Mouse (Mus musculus) neural tube, embryonic 14.5 days (tissue): Measurements from ENCODE around the gene Chad. TPM values are rescaled to one million over a fixed set of nuclear protein-coding genes. Genes with fewer than 3 reads are reported as not detected.

ENCODE experiments used
- ATAC-seq: fragments of 200-750 bp; cut with Nextera tagmentation; 2 replicates; pipeline ENCODE4 v1.8.0; 2017; ENCODE audit warnings: low read depth, mild to moderate bottlenecking, moderate TSS enrichment, moderate library complexity
- H3K27ac ChIP-seq: fragments of 300-500 bp; sonication (generic); 2 replicates; pipeline ENCODE4 v1.5.1; 2014; ENCODE audit warnings: low read depth, mild to moderate bottlenecking, control low read depth, low read length, moderate library complexity, mixed read lengths
- H3K27me3 ChIP-seq: fragments of 300-500 bp; sonication (generic); 2 replicates; pipeline ENCODE4 v1.6.1; 2014; ENCODE audit warnings: low read length; ENCODE audit not compliant: control insufficient read depth, insufficient read depth
- H3K36me3 ChIP-seq: fragments of 300-500 bp; sonication (generic); 2 replicates; pipeline ENCODE4 v1.6.1; 2014; ENCODE audit warnings: low read length, mixed read lengths; ENCODE audit not compliant: control insufficient read depth, insufficient read depth
- H3K4me1 ChIP-seq: fragments of 300-500 bp; sonication (generic); 2 replicates; pipeline ENCODE4 v1.6.1; 2014; ENCODE audit warnings: low read length; ENCODE audit not compliant: control insufficient read depth, insufficient read depth
- H3K4me2 ChIP-seq: fragments of 300-500 bp; sonication (generic); 2 replicates; pipeline ENCODE4 v1.6.1; 2014; ENCODE audit warnings: mild to moderate bottlenecking, low read depth, low read length, control low read depth
- H3K4me3 ChIP-seq: fragments of 300-500 bp; sonication (generic); 2 replicates; pipeline ENCODE4 v1.5.1; 2014; ENCODE audit warnings: low read depth, low read length, control low read depth, mixed read lengths
- H3K9ac ChIP-seq: fragments of 300-500 bp; sonication (generic); replicated peaks from 2 replicates; pipeline ENCODE4 v1.6.1; 2014; ENCODE audit warnings: low read depth, mild to moderate bottlenecking, control low read depth, low read length, mixed read lengths
- H3K9me3 ChIP-seq: fragments of 300-500 bp; sonication (generic); 2 replicates; pipeline ENCODE4 v1.6.1; 2016; ENCODE audit warnings: low read length; ENCODE audit not compliant: control insufficient read depth
- WGBS: fragments of 180-500 bp; shearing (Covaris S2); extraction: QIAGEN DNeasy Blood & Tissue Kit; methylation state at CpG from one replicate; pipeline ENCODE4 v1.1.7; 2014; 5-methylcytosine and 5-hydroxymethylcytosine counted together
- polyA plus RNA-seq: library from polyadenylated mRNA; unstranded; fragments of >200 nt; fragmentation: Nextera tagmentation; extraction: Ambion mirVana; gene quantifications from 2 replicates; pipeline ENCODE4 v1.2.1, GENCODE M21; 2014

Chad gene
- polyA plus RNA-seq, 1 experiment from 2014 or later = 0.35 TPM

GRCm38 (mm10) chr11:94550442-94550744 is 14.5 kb upstream of the Chad start:
- no peak overlapping the region for H3K4me2 ChIP-seq
- H3K9ac ChIP-seq = no peak overlapping the region

DNA sequence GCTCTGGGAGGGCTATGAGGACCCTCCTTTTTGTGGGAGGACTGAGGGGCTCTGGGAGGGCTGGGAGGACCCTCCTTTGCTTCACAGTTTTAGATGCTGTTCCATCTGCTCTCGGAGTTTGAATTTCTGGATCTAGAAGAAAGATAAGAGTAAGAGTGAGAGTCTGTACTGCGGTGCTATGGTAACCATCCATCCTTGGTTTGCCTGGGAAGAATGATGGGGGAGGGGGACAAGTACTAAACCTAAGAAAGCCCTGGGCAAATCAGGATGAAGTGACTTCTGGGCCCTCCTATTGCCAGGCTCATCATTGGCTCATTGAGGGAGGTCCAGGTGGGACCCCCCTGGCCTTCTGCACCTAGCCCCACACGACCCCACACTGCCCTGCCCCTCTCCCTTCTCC is 6.6 kb upstream of the Chad start:
- Histone ChIP-seq H3K4me2 (no peak overlapping the region), H3K9me3 (no peaks in the 10 kb centered on the region), H3K4me1 (no peaks in the 10 kb centered on the region), H3K9ac (no peak overlapping the region), H3K27me3 (no peaks in the 10 kb centered on the region), H3K36me3 (no peaks in the 10 kb centered on the region), H3K27ac (no peak overlapping the region), H3K4me3 (no peak overlapping the region)
- no peak for ATAC-seq
- 72% methylated on average over 3 of the region's 3 CpGs for WGBS

More at GRCm38 (mm10) chr11:94550442-94550744, 14.5 kb upstream of the Chad start:
- Histone ChIP-seq H3K4me3 (no peak overlapping the region), H3K36me3 (no peaks in the 10 kb centered on the region), H3K27ac (no peak overlapping the region), H3K9me3 (no peaks in the 10 kb centered on the region), H3K27me3 (no peaks in the 10 kb centered on the region), H3K4me1 (peaks cover 6% of the 10 kb centered on the region)
- WGBS = 92% methylated on average over 5 of the region's 5 CpGs
- ATAC-seq = no peak

DNA sequence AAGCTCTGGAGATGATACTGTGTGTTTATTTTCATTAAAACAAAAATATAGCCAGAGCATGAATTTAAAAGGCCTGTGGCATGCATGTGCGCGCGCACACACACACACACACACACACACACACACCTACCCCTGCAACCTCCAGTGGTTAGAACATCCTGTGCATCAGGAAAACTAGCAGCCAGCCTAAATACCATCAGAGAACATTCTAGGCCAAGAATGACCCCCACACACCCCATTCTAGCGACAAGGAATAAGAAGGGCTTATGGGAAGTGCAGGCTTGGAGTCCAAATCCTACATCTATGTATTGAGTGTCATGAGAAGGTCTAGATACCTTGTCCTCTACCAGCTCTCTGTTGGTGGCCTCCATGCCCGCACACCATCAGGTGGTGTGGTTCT is 1.5 kb upstream of the Chad start:
- H3K4me2 ChIP-seq = no peak overlapping the region
- no peak overlapping the region for H3K9ac ChIP-seq
- no peak overlapping the region for H3K4me3 ChIP-seq
- 96% methylated on average over 5 of the region's 5 CpGs for WGBS
- peaks cover 13% of the 10 kb centered on the region for H3K27me3 ChIP-seq
- H3K36me3 ChIP-seq = no peaks in the 10 kb centered on the region
- H3K4me1 ChIP-seq = 0 out of 2 replicates have a peak, but pooled peaks cover 5% of the 10 kb centered on the region
- H3K9me3 ChIP-seq = no peaks in the 10 kb centered on the region
- no peak overlapping the region for H3K27ac ChIP-seq
- no peak for ATAC-seq

DNA sequence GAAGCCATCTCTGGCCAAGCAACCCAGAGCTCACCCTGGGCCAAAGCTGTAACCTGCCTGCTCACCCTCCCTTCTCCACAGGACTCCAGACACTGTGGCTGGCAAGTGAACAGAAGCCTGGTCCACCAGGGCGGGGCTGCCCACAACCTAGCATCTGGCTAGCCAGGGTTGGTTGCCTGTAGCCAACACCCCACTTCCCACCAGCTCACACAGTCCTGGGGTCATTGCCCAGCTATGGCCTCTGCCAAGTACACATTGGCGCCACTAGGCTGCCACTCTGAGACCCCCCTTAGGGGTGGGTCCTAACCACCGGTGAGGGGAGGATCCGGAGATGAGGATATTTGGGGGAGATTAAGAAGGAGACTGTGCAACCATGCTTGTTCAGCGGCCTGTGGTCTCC is 1.0 kb upstream of the Chad start:
- H3K9me3 ChIP-seq = no peaks in the 10 kb centered on the region
- no peak; the same call in 1 of the 2 replicates for ATAC-seq
- WGBS = 44% methylated on average over 5 of the region's 5 CpGs
- no peak overlapping the region for H3K4me3 ChIP-seq
- H3K27ac ChIP-seq = no peak overlapping the region
- H3K4me2 ChIP-seq = no peak overlapping the region
- H3K36me3 ChIP-seq = no peaks in the 10 kb centered on the region
- H3K4me1 ChIP-seq = 0 out of 2 replicates have a peak, but pooled peaks cover 5% of the 10 kb centered on the region
- H3K9ac ChIP-seq = no peak overlapping the region
- H3K27me3 ChIP-seq = peaks cover 13% of the 10 kb centered on the region

DNA sequence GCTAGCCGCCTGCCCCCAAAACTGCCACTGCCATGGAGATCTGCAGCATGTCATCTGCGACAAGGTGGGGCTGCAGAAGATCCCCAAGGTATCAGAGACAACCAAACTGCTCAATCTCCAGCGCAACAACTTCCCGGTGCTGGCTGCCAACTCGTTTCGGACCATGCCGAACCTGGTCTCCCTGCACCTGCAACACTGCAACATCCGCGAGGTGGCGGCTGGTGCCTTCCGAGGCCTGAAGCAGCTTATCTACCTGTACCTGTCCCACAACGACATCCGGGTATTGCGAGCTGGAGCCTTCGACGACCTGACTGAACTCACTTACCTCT is 268 bp downstream of the Chad start:
- Histone ChIP-seq H3K4me3 (peak overlapping the region; percentile 13; the same call in 1 of the 2 replicates), H3K9ac (no peak overlapping the region), H3K36me3 (no peaks in the 10 kb centered on the region), H3K27ac (no peak overlapping the region), H3K4me2 (peak overlapping the region; percentile 41), H3K9me3 (no peaks in the 10 kb centered on the region), H3K4me1 (0 out of 2 replicates have a peak, but pooled peaks cover 5% of the 10 kb centered on the region), H3K27me3 (peaks cover 13% of the 10 kb centered on the region)
- WGBS = 15% methylated on average over 16 of the region's 16 CpGs
- no peak for ATAC-seq

DNA sequence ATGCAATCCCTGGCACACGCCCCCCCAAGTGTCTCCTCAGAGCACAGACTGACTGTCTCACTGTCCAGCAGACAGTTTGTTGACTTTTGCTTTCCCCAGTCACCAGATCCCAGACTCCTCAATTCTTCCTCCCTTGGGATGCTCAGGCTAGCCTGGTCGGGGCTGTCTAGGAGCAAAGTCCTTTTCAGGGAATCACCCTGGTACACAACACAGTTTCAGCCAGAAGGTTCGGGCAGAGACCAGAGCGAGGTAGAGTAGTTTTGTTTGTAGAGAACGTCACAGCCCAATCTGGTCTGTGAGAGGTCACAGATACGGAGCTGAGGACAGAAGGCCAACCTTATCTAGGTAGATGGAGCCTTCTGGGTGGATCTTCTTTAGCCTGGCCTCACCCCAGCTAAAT is 1.7 kb downstream of the Chad start:
- Histone ChIP-seq H3K4me1 (0 out of 2 replicates have a peak, but pooled peaks cover 5% of the 10 kb centered on the region), H3K9ac (no peak overlapping the region), H3K9me3 (no peaks in the 10 kb centered on the region), H3K36me3 (no peaks in the 10 kb centered on the region), H3K4me2 (no peak overlapping the region), H3K27me3 (peaks cover 13% of the 10 kb centered on the region), H3K27ac (no peak overlapping the region), H3K4me3 (no peak overlapping the region)
- WGBS = 87% methylated on average over 6 of the region's 6 CpGs
- no peak for ATAC-seq

DNA sequence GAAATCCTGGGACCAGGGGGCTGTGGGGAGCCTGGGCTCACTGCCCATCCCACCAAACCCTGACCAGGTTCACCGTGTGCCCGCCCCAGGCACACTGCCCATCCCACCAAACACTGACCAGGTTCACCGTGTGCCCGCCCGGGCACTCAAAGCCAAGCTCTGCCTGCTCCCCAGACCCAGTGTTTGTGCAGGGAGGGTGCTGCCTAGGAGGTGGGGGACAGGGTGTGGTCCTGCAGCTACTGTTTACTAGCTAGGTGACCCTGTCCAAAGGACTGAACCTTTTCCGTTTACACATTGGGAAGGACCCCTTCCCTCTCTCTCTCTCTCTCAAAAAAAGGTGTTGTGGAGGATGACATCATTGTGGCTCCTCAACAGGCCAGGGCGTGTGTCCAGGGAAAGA is 2.5 kb downstream of the Chad start:
- no peak overlapping the region for H3K4me3 ChIP-seq
- no peak overlapping the region for H3K4me2 ChIP-seq
- peaks cover 13% of the 10 kb centered on the region for H3K27me3 ChIP-seq
- H3K9me3 ChIP-seq = no peaks in the 10 kb centered on the region
- H3K36me3 ChIP-seq = no peaks in the 10 kb centered on the region
- no peak overlapping the region for H3K27ac ChIP-seq
- 0 out of 2 replicates have a peak, but pooled peaks cover 5% of the 10 kb centered on the region for H3K4me1 ChIP-seq
- ATAC-seq = no peak
- 92% methylated on average over 7 of the region's 7 CpGs for WGBS
- no peak overlapping the region for H3K9ac ChIP-seq

DNA sequence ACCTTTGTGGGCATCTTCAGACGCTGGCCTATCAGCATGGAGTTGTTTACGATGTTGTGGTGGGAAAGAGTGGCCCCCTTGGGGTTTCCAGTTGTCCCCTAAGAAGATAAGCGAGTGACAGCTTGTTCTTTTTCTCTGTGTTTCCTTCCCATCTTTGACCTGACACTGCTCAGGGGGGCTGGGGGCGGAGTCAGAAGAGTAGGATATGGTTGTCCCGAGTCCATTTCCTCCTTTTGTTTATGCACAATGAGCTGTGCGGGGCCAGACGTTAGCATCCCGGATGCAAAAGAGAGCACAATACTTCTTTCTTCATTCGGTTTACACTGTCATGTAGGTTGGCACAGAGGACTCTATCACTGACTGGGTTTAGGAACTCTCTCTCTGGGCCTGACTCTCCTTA is 5.8 kb downstream of the Chad start:
- WGBS = 30% methylated on average over 9 of the region's 9 CpGs
- Histone ChIP-seq H3K4me2 (no peak overlapping the region), H3K4me1 (no peaks in the 10 kb centered on the region), H3K27ac (no peak overlapping the region), H3K27me3 (no peaks in the 10 kb centered on the region), H3K4me3 (no peak overlapping the region), H3K9ac (no peak overlapping the region), H3K36me3 (no peaks in the 10 kb centered on the region), H3K9me3 (no peaks in the 10 kb centered on the region)
- no peak for ATAC-seq

DNA sequence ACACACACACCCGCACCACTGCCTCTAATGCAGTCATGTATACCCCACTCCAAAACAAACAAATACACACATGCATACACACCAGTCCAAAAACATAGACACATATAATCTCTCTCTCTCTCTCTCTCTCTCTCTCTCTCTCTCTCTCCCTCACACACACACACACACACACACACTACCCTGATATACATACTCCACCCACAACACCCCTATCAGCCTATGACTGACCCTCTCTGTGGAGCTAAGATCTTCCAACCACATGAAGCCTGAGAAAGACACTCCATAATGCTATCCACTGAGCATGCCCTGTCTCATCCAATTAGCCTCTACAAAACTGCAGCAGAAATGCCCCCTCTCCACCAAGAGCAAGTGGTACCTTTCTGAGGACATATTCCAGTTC is 7.0 kb downstream of the Chad start:
- 95% methylated on average over 1 of the region's 1 CpGs for WGBS
- no peak for ATAC-seq
- Histone ChIP-seq H3K36me3 (no peaks in the 10 kb centered on the region), H3K27ac (no peak overlapping the region), H3K4me1 (no peaks in the 10 kb centered on the region), H3K9me3 (no peaks in the 10 kb centered on the region), H3K9ac (no peak overlapping the region), H3K4me3 (no peak overlapping the region), H3K4me2 (no peak overlapping the region), H3K27me3 (no peaks in the 10 kb centered on the region)

DNA sequence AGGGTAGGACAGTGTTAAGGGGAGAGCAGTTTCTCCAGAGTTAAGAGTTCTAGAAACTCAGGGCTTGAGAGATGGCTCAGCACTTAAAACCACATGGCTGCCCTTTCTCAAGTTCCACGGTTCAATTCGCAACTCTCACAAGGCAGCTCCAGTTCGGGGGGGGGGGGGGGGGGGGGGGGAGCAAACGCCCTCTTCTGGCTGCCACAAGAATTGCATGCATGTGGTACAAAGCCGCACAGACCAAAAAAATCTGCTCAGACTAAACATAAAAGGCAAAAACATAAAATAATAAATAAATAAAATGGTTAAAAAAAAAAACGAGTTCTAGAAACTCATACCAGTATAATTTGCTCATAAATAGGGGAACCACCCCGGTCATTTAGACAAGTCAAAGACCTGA is 9.7 kb downstream of the Chad start:
- no peaks in the 10 kb centered on the region for H3K4me1 ChIP-seq
- WGBS = 34% methylated on average over 5 of the region's 7 CpGs
- no peak overlapping the region for H3K9ac ChIP-seq
- H3K36me3 ChIP-seq = no peaks in the 10 kb centered on the region
- H3K4me2 ChIP-seq = no peak overlapping the region
- H3K9me3 ChIP-seq = no peaks in the 10 kb centered on the region
- no peak for ATAC-seq
- no peak overlapping the region for H3K4me3 ChIP-seq
- no peaks in the 10 kb centered on the region for H3K27me3 ChIP-seq
- H3K27ac ChIP-seq = no peak overlapping the region
